Mouse (Mus musculus): ENCODE measurements at regions not wholly inside any gene's neighbourhood (a gene's known extent, or its start where the extent isn't known, plus 50 kb on each side); places are given as distances from the start of the nearest gene placed in this dataset.

DNA sequence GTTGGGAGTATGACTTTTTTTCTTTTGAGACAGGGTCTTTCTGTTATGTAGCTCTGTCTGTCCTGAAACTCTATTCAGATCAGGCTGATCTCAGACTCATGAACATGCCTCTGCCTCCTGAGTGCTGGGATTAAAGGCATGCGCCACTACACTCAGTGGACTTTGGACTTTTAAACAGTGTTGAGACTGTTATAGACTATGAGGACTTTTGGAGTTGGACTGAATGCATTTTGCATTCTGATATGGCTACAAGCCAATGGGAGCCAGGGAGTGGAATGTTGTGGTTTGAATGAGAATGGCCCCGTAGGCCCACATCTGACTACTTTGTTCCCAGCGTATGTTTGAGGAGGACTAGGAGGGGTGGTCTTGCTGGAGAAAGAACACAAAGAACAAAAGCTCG is 165.4 kb downstream of the Sec23ip start:
- no peak for TF ChIP-seq CTCF (IDR thresholded peaks at IDR 0.05)
- TF ChIP-seq EP300 (IDR thresholded peaks at IDR 0.05) = no peak

All from lung, postnatal 0 days (tissue).